Mouse (Mus musculus) cerebellum, postnatal 10 days (tissue): ENCODE measurements around the gene Eef1e1.
"Not testable (repeated sequence)": the region's sequence is repeated elsewhere in the genome, so short reads cannot be mapped to it uniquely, and the experiment has no call there.

Experiments used
- DNase-seq, 2 experiments: peaks; one replicate each; pipeline ENCODE4 v3.0.0; 2021; ENCODE audit warnings: mixed read lengths in 2 of 2

Gene Eef1e1

GRCm38 (mm10) chr13:38624292-38624902 lies 34.5 kb downstream of the Eef1e1 start:
- DNase-seq, result no peak

DNA sequence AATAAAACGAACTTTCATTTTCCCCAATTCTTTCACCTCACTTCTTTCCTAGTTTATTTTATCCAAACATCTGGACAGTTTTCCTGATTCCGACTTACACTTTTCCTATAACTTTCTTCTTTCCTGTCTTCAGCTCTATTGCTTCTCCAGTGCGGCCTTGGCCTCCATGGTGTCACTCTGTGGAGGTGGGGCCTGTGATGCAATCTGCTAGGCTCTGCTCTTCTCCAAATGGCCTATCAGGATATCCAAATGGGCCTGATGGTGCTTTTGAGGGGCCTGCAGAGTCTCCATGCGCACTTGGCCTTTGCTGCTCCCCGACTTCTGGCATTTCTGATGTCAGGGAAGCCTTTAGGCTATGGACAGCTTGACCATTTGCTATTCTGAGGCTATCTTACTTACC lies 35.6 kb downstream of the Eef1e1 start:
- no peak for DNase-seq

GRCm38 (mm10) chr13:38618001-38618630 lies 40.7 kb downstream of the Eef1e1 start:
- DNase-seq, result not testable (repeated sequence)

- no peak for DNase-seq
These were observed 42.0 kb downstream of the Eef1e1 start for GRCm38 (mm10) chr13:38616887-38617286.

DNA sequence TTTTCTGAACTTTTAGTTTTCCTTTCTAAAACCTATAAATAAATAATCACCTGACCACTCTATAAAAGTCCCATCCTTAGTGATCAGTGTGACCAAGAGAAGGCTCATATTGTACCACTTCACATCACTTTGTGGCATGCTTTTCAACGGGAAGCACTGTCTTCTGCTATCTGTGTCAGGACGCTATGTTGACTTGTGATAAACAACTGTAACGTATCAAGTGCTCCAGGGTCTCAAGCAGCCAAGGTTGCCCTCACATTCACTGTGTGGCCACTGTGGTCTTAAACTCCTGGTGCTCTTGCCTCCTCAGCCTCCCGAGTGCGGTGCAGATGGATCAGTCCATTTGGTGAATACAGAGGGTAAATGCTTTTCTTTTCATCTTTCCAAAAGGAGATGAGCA lies 43.2 kb downstream of the Eef1e1 start:
- DNase-seq, result no peak

DNA sequence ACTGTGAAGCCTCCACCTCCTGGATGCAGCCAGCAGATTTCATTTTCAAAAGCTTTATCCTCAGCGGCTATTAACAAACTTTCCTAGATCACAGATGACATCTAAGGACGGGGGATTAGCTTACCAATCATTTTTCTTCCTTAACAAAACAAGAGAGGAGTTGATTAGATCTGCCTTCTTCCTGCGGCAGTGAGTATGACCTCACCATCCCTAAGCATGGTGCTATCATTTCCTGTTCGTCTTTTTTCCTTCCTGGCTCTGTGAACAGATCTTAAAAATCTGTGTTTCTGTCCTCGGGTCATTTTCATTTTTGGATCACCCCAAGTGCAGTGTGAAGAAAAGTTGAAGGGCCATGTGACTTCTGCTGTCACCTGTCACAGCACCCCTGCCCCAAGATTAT lies 44.6 kb downstream of the Eef1e1 start:
- DNase-seq, result no peak

DNA sequence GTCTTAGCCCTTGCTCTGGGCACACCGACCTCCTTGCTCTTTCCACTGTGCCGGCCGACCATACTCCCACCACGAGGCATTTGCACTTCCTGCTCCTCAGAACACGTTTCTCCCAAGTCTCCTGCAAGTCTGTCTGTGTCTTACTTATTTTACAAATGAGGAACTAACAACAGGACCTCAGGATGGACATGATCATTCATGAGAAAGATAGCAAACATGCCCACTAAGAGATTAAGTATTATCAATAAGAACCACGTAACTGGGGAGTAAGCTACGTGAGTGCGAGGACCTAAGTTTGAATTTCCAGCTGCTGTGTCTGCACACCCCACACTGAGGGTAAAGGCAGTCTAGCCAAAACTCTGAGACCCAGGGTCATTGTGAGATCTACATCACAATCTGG lies 45.3 kb downstream of the Eef1e1 start:
- DNase-seq, result no peak

GRCm38 (mm10) chr13:38612608-38613007 lies 46.2 kb downstream of the Eef1e1 start:
- no peak for DNase-seq

- no peak for DNase-seq
These were observed 46.7 kb downstream of the Eef1e1 start for GRCm38 (mm10) chr13:38612179-38612578.

GRCm38 (mm10) chr13:38610336-38610735 lies 48.5 kb downstream of the Eef1e1 start:
- no peak for DNase-seq

GRCm38 (mm10) chr13:38607130-38607529 lies 51.7 kb downstream of the Eef1e1 start:
- no peak for DNase-seq

DNA sequence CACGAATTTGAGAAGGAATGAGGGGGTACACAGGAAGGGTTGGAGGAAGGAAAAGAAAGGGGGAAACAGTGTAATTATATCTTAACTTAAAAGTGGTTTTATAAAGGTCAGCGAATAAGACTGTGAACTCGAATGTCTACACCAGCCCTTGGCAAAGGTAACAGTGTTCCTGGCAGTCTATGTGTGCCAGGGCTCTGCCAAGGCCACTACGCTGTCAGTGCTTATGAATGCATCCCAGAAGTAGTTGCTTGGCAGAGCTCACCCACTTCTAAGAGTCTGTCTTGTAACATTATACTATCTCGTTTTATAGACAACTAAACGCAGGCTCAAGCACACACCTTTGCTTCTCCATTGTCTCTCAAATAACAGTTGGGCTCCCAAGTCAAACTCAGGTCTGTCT lies 53.5 kb downstream of the Eef1e1 start:
- peak in 1 of 2 experiments; percentile 45 for DNase-seq

DNA sequence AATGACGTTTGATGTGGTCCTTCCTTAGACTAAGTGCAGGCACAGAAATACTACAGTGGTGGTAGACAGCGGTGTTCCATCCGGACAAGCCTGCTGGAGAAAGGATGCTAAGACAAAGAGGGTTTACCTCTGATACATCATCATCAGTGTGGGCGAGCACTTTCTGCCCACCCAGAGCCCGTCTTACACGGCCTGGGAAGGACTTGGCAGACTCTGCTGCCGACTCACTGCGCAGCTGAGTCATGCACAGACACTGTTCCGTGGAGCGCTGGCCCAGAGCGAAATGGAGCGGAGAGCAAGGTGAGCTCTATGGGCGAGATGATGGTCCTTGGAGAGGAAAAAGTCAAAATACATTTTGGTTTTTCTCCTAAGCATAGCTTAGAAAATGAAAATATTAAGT lies 55.9 kb downstream of the Eef1e1 start:
- no peak for DNase-seq

GRCm38 (mm10) chr13:38602243-38602832 lies 56.5 kb downstream of the Eef1e1 start:
- no peak for DNase-seq

DNA sequence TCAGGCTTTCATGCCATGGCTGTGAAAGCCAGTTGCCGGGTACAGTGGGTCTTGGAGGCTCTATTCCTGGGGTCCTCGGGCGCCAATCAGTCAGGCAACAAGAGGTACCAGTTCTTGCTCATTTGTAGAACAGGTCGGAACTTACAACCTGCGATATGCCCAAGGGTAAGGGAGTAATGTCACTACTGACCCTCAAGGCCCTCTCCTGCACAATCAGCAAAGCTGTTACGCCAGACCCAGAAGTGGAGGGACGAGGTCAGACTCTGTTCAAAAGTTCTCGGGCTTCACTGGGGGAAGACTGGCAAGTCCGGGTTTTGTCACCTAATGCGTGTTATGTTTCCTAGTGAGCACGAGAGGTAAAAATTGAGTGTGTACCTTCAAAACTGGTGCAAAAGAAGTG lies 58.0 kb downstream of the Eef1e1 start:
- DNase-seq, result no peak

DNA sequence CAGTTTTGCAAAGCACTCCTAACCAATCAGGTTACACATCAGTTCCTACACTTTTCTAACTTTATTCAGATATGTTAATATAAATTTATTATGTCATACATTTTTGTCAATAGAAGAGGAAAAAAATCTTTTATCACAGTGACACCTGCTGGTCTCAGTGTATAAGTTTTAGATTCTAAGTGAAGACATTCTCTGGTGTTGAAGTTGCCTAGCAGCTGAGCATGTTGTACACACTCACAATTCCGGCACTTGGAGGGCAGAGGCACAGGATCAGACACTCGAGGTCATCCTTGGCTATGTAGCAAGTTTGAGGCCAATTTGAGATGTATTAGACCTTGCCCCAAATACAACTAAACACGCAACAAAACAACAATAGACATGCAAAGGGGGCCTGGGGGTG lies 61.8 kb downstream of the Eef1e1 start:
- peak in 1 of 2 experiments; percentile 24 for DNase-seq

DNA sequence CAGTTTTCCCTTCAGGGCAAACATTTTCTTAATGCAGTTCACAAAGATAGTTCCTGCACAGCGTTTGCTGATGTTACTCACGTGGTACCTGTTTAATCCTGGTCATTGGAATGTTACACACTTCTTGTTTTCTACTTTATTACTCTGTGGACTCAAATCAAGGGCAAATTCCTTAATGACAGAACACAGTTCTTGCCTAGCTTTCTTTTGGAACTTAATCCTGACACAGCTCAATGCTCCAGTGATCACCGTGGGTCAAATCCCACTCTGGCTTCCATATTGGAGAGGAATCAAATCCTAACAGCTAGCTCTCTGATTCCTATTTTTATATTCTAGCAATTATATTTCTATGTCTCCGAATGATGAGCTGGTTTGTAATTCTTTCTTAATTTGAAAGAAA lies 62.4 kb downstream of the Eef1e1 start:
- no peak for DNase-seq
